Mouse (Mus musculus) E14TG2a.4 (cell line): ENCODE results near the gene Chrna1.

ENCODE experiments used
- H3K27me3 ChIP-seq: 2 replicates; pipeline ENCODE4 v1.6.1; 2014; ENCODE audit warnings: low read length, control low read depth; ENCODE audit not compliant: insufficient read depth
- H3K36me3 ChIP-seq: 2 replicates; pipeline ENCODE4 v1.6.1; 2014; ENCODE audit warnings: low read length, control low read depth; ENCODE audit not compliant: insufficient read depth
- H3K4me1 ChIP-seq: replicated peaks from 2 replicates; pipeline ENCODE4 v1.6.1; 2014; ENCODE audit warnings: low read depth, low read length, control low read depth
- H3K4me3 ChIP-seq: replicated peaks from 2 replicates; pipeline ENCODE4 v1.5.1; 2014; ENCODE audit warnings: mild to moderate bottlenecking, low read length
- H3K9me3 ChIP-seq: 2 replicates; pipeline ENCODE4 v1.6.1; 2014; ENCODE audit warnings: low read length, control low read depth
- CTCF ChIP-seq: conservative IDR thresholded peaks from 2 replicates; pipeline ENCODE4 v1.5.1; 2014; ENCODE audit warnings: low read length
- NANOG ChIP-seq: IDR thresholded peaks from 2 replicates; pipeline ENCODE4 v1.6.1; 2014; ENCODE audit warnings: borderline replicate concordance, low read length, mixed read lengths
- POU5F1 ChIP-seq: IDR thresholded peaks from 2 replicates; pipeline ENCODE4 v1.6.1; 2014; ENCODE audit warnings: low read length, borderline replicate concordance

Chrna1 gene

GRCm38 (mm10) chr2:73580166-73580565 is at the start of gene Chrna1:
Gene Chrna1 (minus strand): TSS chr2:73580338.
- H3K27me3 ChIP-seq: peaks cover 10% of the 10 kb centered on the region; the same call in 1 of the 2 replicates
- H3K4me1 ChIP-seq: peaks cover 14% of the 10 kb centered on the region
- no peaks in the 10 kb centered on the region for H3K9me3 ChIP-seq
- no peaks in the 10 kb centered on the region for H3K36me3 ChIP-seq
- TF ChIP-seq CTCF (no peak), POU5F1 (no peak), NANOG (no peak)
- H3K4me3 ChIP-seq: no peak within 1 kb of the TSS

- Histone ChIP-seq H3K36me3 (peaks cover 47% of the 10 kb centered on the region), H3K4me3 (no peak overlapping the region), H3K4me1 (peaks cover 6% of the 10 kb centered on the region), H3K9me3 (no peaks in the 10 kb centered on the region), H3K27me3 (no peaks in the 10 kb centered on the region)
- TF ChIP-seq CTCF (no peak), NANOG (no peak), POU5F1 (no peak)
Observed at GRCm38 (mm10) chr2:73618486-73619052, 38.4 kb upstream of the Chrna1 start.

- Histone ChIP-seq H3K4me3 (no peak overlapping the region), H3K27me3 (no peaks in the 10 kb centered on the region), H3K36me3 (peaks cover 47% of the 10 kb centered on the region), H3K4me1 (peaks cover 6% of the 10 kb centered on the region), H3K9me3 (no peaks in the 10 kb centered on the region)
- TF ChIP-seq POU5F1 (no peak), CTCF (no peak), NANOG (no peak)
Observed at GRCm38 (mm10) chr2:73616434-73617057, 36.4 kb upstream of the Chrna1 start.

- Histone ChIP-seq H3K4me1 (peaks cover 6% of the 10 kb centered on the region), H3K27me3 (no peaks in the 10 kb centered on the region), H3K36me3 (peaks cover 50% of the 10 kb centered on the region), H3K4me3 (no peak overlapping the region), H3K9me3 (no peaks in the 10 kb centered on the region)
- TF ChIP-seq POU5F1 (no peak), CTCF (no peak), NANOG (no peak)
Observed at GRCm38 (mm10) chr2:73615456-73615855, 35.3 kb upstream of the Chrna1 start.

- Histone ChIP-seq H3K36me3 (peaks cover 50% of the 10 kb centered on the region), H3K4me1 (peaks cover under 1% of the 10 kb centered on the region; the same call in 1 of the 2 replicates), H3K4me3 (no peak overlapping the region), H3K27me3 (no peaks in the 10 kb centered on the region), H3K9me3 (no peaks in the 10 kb centered on the region)
- no peak for TF ChIP-seq CTCF
- TF ChIP-seq NANOG: no peak
- TF ChIP-seq POU5F1: no peak
Observed at GRCm38 (mm10) chr2:73614303-73614702, 34.2 kb upstream of the Chrna1 start.

GRCm38 (mm10) chr2:73612941-73613340 is 32.8 kb upstream of the Chrna1 start:
- TF ChIP-seq POU5F1 (no peak), NANOG (no peak), CTCF (no peak)
- Histone ChIP-seq H3K9me3 (no peaks in the 10 kb centered on the region), H3K36me3 (peaks cover 43% of the 10 kb centered on the region), H3K4me1 (no peaks in the 10 kb centered on the region), H3K4me3 (no peak overlapping the region), H3K27me3 (no peaks in the 10 kb centered on the region)

- H3K27me3 ChIP-seq: no peaks in the 10 kb centered on the region
- H3K36me3 ChIP-seq: peaks cover 38% of the 10 kb centered on the region
- no peak overlapping the region for H3K4me3 ChIP-seq
- H3K4me1 ChIP-seq: no peaks in the 10 kb centered on the region
- TF ChIP-seq CTCF: no peak
- no peak for TF ChIP-seq POU5F1
- no peak for TF ChIP-seq NANOG
- H3K9me3 ChIP-seq: no peaks in the 10 kb centered on the region
Observed at GRCm38 (mm10) chr2:73612367-73612914, 32.3 kb upstream of the Chrna1 start.

- Histone ChIP-seq H3K9me3 (no peaks in the 10 kb centered on the region), H3K27me3 (no peaks in the 10 kb centered on the region), H3K4me3 (no peak overlapping the region), H3K4me1 (0 out of 2 replicates have a peak, but pooled peaks cover 2% of the 10 kb centered on the region), H3K36me3 (peaks cover 34% of the 10 kb centered on the region)
- TF ChIP-seq POU5F1 (no peak), NANOG (no peak), CTCF (no peak)
Observed at GRCm38 (mm10) chr2:73611798-73612197, 31.7 kb upstream of the Chrna1 start.

- peaks cover 15% of the 10 kb centered on the region for H3K4me1 ChIP-seq
- H3K36me3 ChIP-seq: peaks cover 31% of the 10 kb centered on the region
- no peak overlapping the region for H3K4me3 ChIP-seq
- no peaks in the 10 kb centered on the region; the same call in 1 of the 2 replicates for H3K27me3 ChIP-seq
- H3K9me3 ChIP-seq: no peaks in the 10 kb centered on the region
- no peak for TF ChIP-seq POU5F1
- no peak for TF ChIP-seq CTCF
- no peak for TF ChIP-seq NANOG
Observed at GRCm38 (mm10) chr2:73609724-73610210, 29.6 kb upstream of the Chrna1 start.
